Mouse (Mus musculus) forebrain, embryonic 16.5 days (tissue): ENCODE measurements around the gene Vmn1r196. TPM values are rescaled to one million over a fixed set of nuclear protein-coding genes. Genes with fewer than 3 reads are reported as not detected.

ENCODE experiments used
- ATAC-seq: fragments of 200-750 bp; cut with Nextera tagmentation; 2 replicates; pipeline ENCODE4 v1.8.0; 2017; ENCODE audit warnings: mild to moderate bottlenecking, moderate library complexity
- H3K27ac ChIP-seq: fragments of 300-500 bp; sonication (generic); 2 replicates; pipeline ENCODE4 v1.5.1; 2014; ENCODE audit warnings: low read length, control low read depth
- H3K27me3 ChIP-seq: fragments of 300-500 bp; sonication (generic); replicated peaks from 2 replicates; pipeline ENCODE4 v1.6.1; 2014; ENCODE audit warnings: low read length; ENCODE audit not compliant: control insufficient read depth, insufficient read depth
- H3K36me3 ChIP-seq: fragments of 300-500 bp; sonication (generic); 2 replicates; pipeline ENCODE4 v1.6.1; 2014; ENCODE audit not compliant: control insufficient read depth, insufficient read depth
- H3K4me1 ChIP-seq: fragments of 300-500 bp; sonication (generic); replicated peaks from 2 replicates; pipeline ENCODE4 v1.6.1; 2014; ENCODE audit warnings: low read length; ENCODE audit not compliant: control insufficient read depth, insufficient read depth
- H3K4me2 ChIP-seq: fragments of 300-500 bp; sonication (generic); 2 replicates; pipeline ENCODE4 v1.6.1; 2014; ENCODE audit warnings: mild to moderate bottlenecking, low read length, control low read depth
- H3K4me3 ChIP-seq: fragments of 300-500 bp; sonication (generic); replicated peaks from 2 replicates; pipeline ENCODE4 v1.5.1; 2014; ENCODE audit warnings: mild to moderate bottlenecking, low read length, control low read depth
- H3K9ac ChIP-seq: fragments of 300-500 bp; sonication (generic); replicated peaks from 2 replicates; pipeline ENCODE4 v1.6.1; 2014; ENCODE audit warnings: low read depth, low read length, control low read depth
- H3K9me3 ChIP-seq: fragments of 300-500 bp; sonication (generic); 2 replicates; pipeline ENCODE4 v1.6.1; 2016; ENCODE audit warnings: low read length; ENCODE audit not compliant: control insufficient read depth
- WGBS: fragments of 180-500 bp; shearing (Covaris S2); extraction: QIAGEN DNeasy Blood & Tissue Kit; methylation state at CpG from one replicate; pipeline ENCODE4 v1.1.7; 2014; 5-methylcytosine and 5-hydroxymethylcytosine counted together
- polyA plus RNA-seq: library from polyadenylated mRNA; unstranded; fragments of >200 nt; fragmentation: Nextera tagmentation; extraction: Ambion mirVana; gene quantifications from 2 replicates; pipeline ENCODE4 v1.2.1, GENCODE M21; 2015

Gene Vmn1r196
- polyA plus RNA-seq, 1 experiment from 2014 or later, result not detected

DNA sequence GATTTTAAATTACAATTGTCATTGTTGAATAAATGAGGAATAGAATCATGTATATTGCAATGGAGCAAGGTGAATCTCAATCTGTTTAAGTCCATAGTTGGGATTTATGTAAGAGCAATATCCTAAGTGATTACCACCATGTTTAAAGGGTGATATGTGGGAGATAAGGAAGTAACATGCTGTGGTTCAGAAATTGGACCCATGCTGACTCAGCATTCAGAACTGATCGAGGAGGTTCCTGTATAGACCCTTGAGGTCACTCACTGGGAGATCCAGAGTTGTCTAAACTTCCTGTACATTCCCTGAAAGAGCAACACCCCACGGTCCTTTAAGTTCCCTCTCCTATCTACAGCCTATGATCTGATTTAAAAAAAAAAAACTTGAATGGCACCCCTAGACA lies 43.5 kb downstream of the Vmn1r196 start:
- no peak for ATAC-seq
- no peaks in the 10 kb centered on the region for H3K36me3 ChIP-seq
- H3K4me2 ChIP-seq, result no peak overlapping the region
- WGBS, result 81% methylated on average over 2 of the region's 2 CpGs
- no peak overlapping the region for H3K9ac ChIP-seq
- H3K27me3 ChIP-seq, result no peaks in the 10 kb centered on the region
- no peaks in the 10 kb centered on the region for H3K4me1 ChIP-seq
- no peaks in the 10 kb centered on the region for H3K9me3 ChIP-seq
- no peak overlapping the region for H3K27ac ChIP-seq
- no peak overlapping the region for H3K4me3 ChIP-seq

DNA sequence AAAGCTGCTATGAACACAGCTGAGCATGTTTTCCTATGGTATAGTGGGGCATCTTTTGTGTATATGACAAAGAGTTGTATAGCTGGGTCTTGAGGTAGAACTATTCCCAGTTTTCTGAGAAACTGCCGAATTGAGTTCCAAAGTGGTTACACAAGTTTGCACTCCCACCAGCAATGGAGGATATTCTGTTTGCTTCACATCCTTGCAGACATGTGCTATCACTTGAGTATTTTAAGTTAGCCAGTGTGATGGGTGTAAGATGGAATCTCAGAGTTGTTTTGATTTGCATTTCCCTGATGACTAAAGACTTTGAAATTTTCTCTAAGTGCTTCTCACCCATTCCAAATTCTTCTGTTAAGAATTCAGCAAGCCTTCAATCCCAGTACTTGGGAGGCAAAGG lies 45.8 kb downstream of the Vmn1r196 start:
- Histone ChIP-seq H3K9ac (no peak overlapping the region), H3K27me3 (no peaks in the 10 kb centered on the region), H3K4me3 (no peak overlapping the region), H3K27ac (no peak overlapping the region), H3K4me1 (no peaks in the 10 kb centered on the region), H3K4me2 (no peak overlapping the region), H3K9me3 (no peaks in the 10 kb centered on the region), H3K36me3 (no peaks in the 10 kb centered on the region)
- no peak for ATAC-seq
- WGBS, result 97% methylated on average over 1 of the region's 1 CpGs

Other genes with a start within 250 kb of the Vmn1r196 start
- 14.0 and 14.5 TPM in 2 replicates for gene Hist1h4i, start 248.6 kb upstream of the Vmn1r196 start, polyA plus RNA-seq
- gene Hist1h2ag, start 247.0 kb upstream of the Vmn1r196 start, polyA plus RNA-seq, result 8.5 and 13.4 TPM in 2 replicates
- 2.1 and 3.1 TPM in 2 replicates for gene Hist1h2bj, start 246.7 kb upstream of the Vmn1r196 start, polyA plus RNA-seq
- 0.04 TPM in 1 of 2 replicates, not detected in the other for gene Vmn1r188, start 205.5 kb upstream of the Vmn1r196 start, polyA plus RNA-seq
- gene Vmn1r189, start 184.1 kb upstream of the Vmn1r196 start, polyA plus RNA-seq, result not detected in 2 replicates
- gene Vmn1r191, start 106.0 kb upstream of the Vmn1r196 start, polyA plus RNA-seq, result not detected in 2 replicates
- gene Vmn1r192, start 98.8 kb upstream of the Vmn1r196 start, polyA plus RNA-seq, result not detected in 2 replicates
- not detected in 2 replicates for gene Vmn1r193, start 66.8 kb upstream of the Vmn1r196 start, polyA plus RNA-seq
- gene Vmn1r194, start 45.7 kb upstream of the Vmn1r196 start, polyA plus RNA-seq, result not detected in 2 replicates
- gene Vmn1r195, start 19.4 kb upstream of the Vmn1r196 start, polyA plus RNA-seq, result not detected in 2 replicates
- gene Vmn1r197, start 34.7 kb downstream of the Vmn1r196 start, polyA plus RNA-seq, result not detected in 2 replicates
- gene Vmn1r198, start 60.4 kb downstream of the Vmn1r196 start, polyA plus RNA-seq, result not detected in 2 replicates
- not detected in 2 replicates for gene Vmn1r199, start 89.9 kb downstream of the Vmn1r196 start, polyA plus RNA-seq
- not detected in 2 replicates for gene Vmn1r200, start 100.5 kb downstream of the Vmn1r196 start, polyA plus RNA-seq
- not detected in 2 replicates for gene Vmn1r201, start 182.0 kb downstream of the Vmn1r196 start, polyA plus RNA-seq
- gene Vmn1r202, start 215.5 kb downstream of the Vmn1r196 start, polyA plus RNA-seq, result not detected in 2 replicates
- gene Vmn1r203, start 228.2 kb downstream of the Vmn1r196 start, polyA plus RNA-seq, result not detected in 2 replicates